Mouse (Mus musculus): ENCODE results near the gene Kcnj12. TPM values are rescaled to one million over a fixed set of nuclear protein-coding genes. Genes with fewer than 3 reads are reported as not detected.

The Kcnj12 gene
- polyA plus RNA-seq, 1 experiment, result 12.5 TPM

GRCm38 (mm10) chr11:61043055-61043992 is 21.0 kb downstream of the Kcnj12 start:
- TF ChIP-seq TCF12 (IDR thresholded peaks at IDR 0.05; ENCODE audit: insufficient read depth, poor library complexity, severe bottlenecking) (peak; percentile 45), CEBPB (IDR thresholded peaks at IDR 0.05; ENCODE audit: insufficient read depth, poor library complexity, severe bottlenecking) (no peak), POLR2AphosphoS2 (IDR thresholded peaks at IDR 0.05; ENCODE audit: insufficient read length, low read depth) (no peak), MYOD1 (IDR thresholded peaks at IDR 0.05; ENCODE audit: control insufficient read depth in 1 of 3, insufficient read length in 2 of 3, low read depth in 2 of 3) (peak in 2 of 3 experiments; percentile 69 to 76), SRF (IDR thresholded peaks at IDR 0.05; ENCODE audit: control insufficient read depth, insufficient read length, low read depth) (no peak), TCF3 (IDR thresholded peaks at IDR 0.05; ENCODE audit: insufficient read length, low read depth) (peak; percentile 30), USF1 (IDR thresholded peaks at IDR 0.05; ENCODE audit: low read depth) (no peak), MYOG (IDR thresholded peaks at IDR 0.05; ENCODE audit: control insufficient read depth in 1 of 3, insufficient read depth in 1 of 3, insufficient read length in 2 of 3, low read depth in 2 of 3) (peak; percentile 53 to 83 (median 79)), MAX (IDR thresholded peaks at IDR 0.05; ENCODE audit: low read depth) (no peak), REST (IDR thresholded peaks at IDR 0.05; ENCODE audit: insufficient read depth, insufficient read length) (no peak), E2F4 (IDR thresholded peaks at IDR 0.05; ENCODE audit: insufficient read depth) (no peak), POLR2A (IDR thresholded peaks at IDR 0.05; ENCODE audit: insufficient read length, low read depth) (no peak)
- Histone ChIP-seq H3K4me3 (no peak overlapping the region), H3K36me3 (ENCODE audit: control insufficient read depth, insufficient read depth) (no peaks in the 10 kb centered on the region), H3K79me2 (ENCODE audit: control insufficient read depth, insufficient read depth) (no peaks in the 10 kb centered on the region), H3K4me2 (ENCODE audit: low read depth) (peak overlapping the region; percentile 25), H3K27me3 (ENCODE audit: control insufficient read depth, insufficient read depth, insufficient read length) (no peaks in the 10 kb centered on the region), H3ac (ENCODE audit: control insufficient read depth, insufficient read length) (no peak overlapping the region)

- no peak overlapping the region for H3K4me2 ChIP-seq (ENCODE audit: low read depth)
- H3ac ChIP-seq (ENCODE audit: control insufficient read depth, insufficient read length), result no peak overlapping the region
- no peak overlapping the region for H3K4me3 ChIP-seq
- TF ChIP-seq E2F4 (IDR thresholded peaks at IDR 0.05; ENCODE audit: insufficient read depth) (no peak), SRF (IDR thresholded peaks at IDR 0.05; ENCODE audit: control insufficient read depth, insufficient read length, low read depth) (no peak), POLR2AphosphoS2 (IDR thresholded peaks at IDR 0.05; ENCODE audit: insufficient read length, low read depth) (no peak), CEBPB (IDR thresholded peaks at IDR 0.05; ENCODE audit: insufficient read depth, poor library complexity, severe bottlenecking) (no peak), MYOG (IDR thresholded peaks at IDR 0.05; ENCODE audit: control insufficient read depth in 1 of 3, insufficient read depth in 1 of 3, insufficient read length in 2 of 3, low read depth in 2 of 3) (no peak), REST (IDR thresholded peaks at IDR 0.05; ENCODE audit: insufficient read depth, insufficient read length) (no peak), USF1 (IDR thresholded peaks at IDR 0.05; ENCODE audit: low read depth) (no peak), TCF12 (IDR thresholded peaks at IDR 0.05; ENCODE audit: insufficient read depth, poor library complexity, severe bottlenecking) (no peak), MAX (IDR thresholded peaks at IDR 0.05; ENCODE audit: low read depth) (no peak)
- no peaks in the 10 kb centered on the region for H3K36me3 ChIP-seq (ENCODE audit: control insufficient read depth, insufficient read depth)
- no peaks in the 10 kb centered on the region for H3K79me2 ChIP-seq (ENCODE audit: control insufficient read depth, insufficient read depth)
- no peaks in the 10 kb centered on the region for H3K27me3 ChIP-seq (ENCODE audit: control insufficient read depth, insufficient read depth, insufficient read length)
Measured at GRCm38 (mm10) chr11:61044741-61045140, 22.4 kb downstream of the Kcnj12 start.

GRCm38 (mm10) chr11:61047441-61047840 is 25.1 kb downstream of the Kcnj12 start:
- Histone ChIP-seq H3K36me3 (ENCODE audit: control insufficient read depth, insufficient read depth) (no peaks in the 10 kb centered on the region), H3K4me2 (ENCODE audit: low read depth) (no peak overlapping the region), H3K27me3 (ENCODE audit: control insufficient read depth, insufficient read depth, insufficient read length) (no peaks in the 10 kb centered on the region), H3K4me3 (no peak overlapping the region), H3ac (ENCODE audit: control insufficient read depth, insufficient read length) (no peak overlapping the region), H3K79me2 (ENCODE audit: control insufficient read depth, insufficient read depth) (no peaks in the 10 kb centered on the region)
- TF ChIP-seq USF1 (IDR thresholded peaks at IDR 0.05; ENCODE audit: low read depth) (no peak), MAX (IDR thresholded peaks at IDR 0.05; ENCODE audit: low read depth) (no peak), TCF3 (IDR thresholded peaks at IDR 0.05; ENCODE audit: insufficient read length, low read depth) (no peak), SRF (IDR thresholded peaks at IDR 0.05; ENCODE audit: control insufficient read depth, insufficient read length, low read depth) (no peak), POLR2A (IDR thresholded peaks at IDR 0.05; ENCODE audit: insufficient read length, low read depth) (no peak), TCF12 (IDR thresholded peaks at IDR 0.05; ENCODE audit: insufficient read depth, poor library complexity, severe bottlenecking) (no peak), MYOG (IDR thresholded peaks at IDR 0.05; ENCODE audit: control insufficient read depth in 1 of 3, insufficient read depth in 1 of 3, insufficient read length in 2 of 3, low read depth in 2 of 3) (no peak), REST (IDR thresholded peaks at IDR 0.05; ENCODE audit: insufficient read depth, insufficient read length) (no peak), MYOD1 (IDR thresholded peaks at IDR 0.05; ENCODE audit: control insufficient read depth in 1 of 3, insufficient read length in 2 of 3, low read depth in 2 of 3) (no peak), CEBPB (IDR thresholded peaks at IDR 0.05; ENCODE audit: insufficient read depth, poor library complexity, severe bottlenecking) (no peak), POLR2AphosphoS2 (IDR thresholded peaks at IDR 0.05; ENCODE audit: insufficient read length, low read depth) (no peak), E2F4 (IDR thresholded peaks at IDR 0.05; ENCODE audit: insufficient read depth) (no peak)

GRCm38 (mm10) chr11:61051151-61051550 is 28.8 kb downstream of the Kcnj12 start:
- H3K36me3 ChIP-seq (ENCODE audit: control insufficient read depth, insufficient read depth), result no peaks in the 10 kb centered on the region
- no peak overlapping the region for H3K4me3 ChIP-seq
- TF ChIP-seq MYOG (IDR thresholded peaks at IDR 0.05; ENCODE audit: control insufficient read depth in 1 of 3, insufficient read depth in 1 of 3, insufficient read length in 2 of 3, low read depth in 2 of 3), result no peak
- no peak for TF ChIP-seq USF1 (IDR thresholded peaks at IDR 0.05; ENCODE audit: low read depth)
- no peak for TF ChIP-seq MYOD1 (IDR thresholded peaks at IDR 0.05; ENCODE audit: control insufficient read depth in 1 of 3, insufficient read length in 2 of 3, low read depth in 2 of 3)
- no peak for TF ChIP-seq MAX (IDR thresholded peaks at IDR 0.05; ENCODE audit: low read depth)
- no peaks in the 10 kb centered on the region for H3K27me3 ChIP-seq (ENCODE audit: control insufficient read depth, insufficient read depth, insufficient read length)
- H3K4me2 ChIP-seq (ENCODE audit: low read depth), result no peak overlapping the region
- H3K79me2 ChIP-seq (ENCODE audit: control insufficient read depth, insufficient read depth), result no peaks in the 10 kb centered on the region
- no peak overlapping the region for H3ac ChIP-seq (ENCODE audit: control insufficient read depth, insufficient read length)
